Mouse (Mus musculus): Measurements from ENCODE around the gene Cxcl9. TPM values are rescaled to one million over a fixed set of nuclear protein-coding genes. Genes with fewer than 3 reads are reported as not detected.

Cxcl9 gene
- total RNA-seq, 2 experiments from 2014 or later = 0.30 to 0.36 TPM

GRCm38 (mm10) chr5:92340606-92341005 lies 12.7 kb upstream of the Cxcl9 start:
- DNase-seq (ENCODE audit: low spot score) = no peak

GRCm38 (mm10) chr5:92336743-92337142 lies 8.9 kb upstream of the Cxcl9 start:
- DNase-seq (ENCODE audit: low spot score) = no peak

- peak; percentile 78 for DNase-seq (ENCODE audit: low spot score)
Measured at GRCm38 (mm10) chr5:92332359-92332840, 4.5 kb upstream of the Cxcl9 start.

GRCm38 (mm10) chr5:92331635-92332338 lies 3.9 kb upstream of the Cxcl9 start, which contains the start of gene Art3:
Art3 (plus strand) TSS chr5:92331827.
- DNase-seq (ENCODE audit: low spot score) = peak; percentile 31

GRCm38 (mm10) chr5:92331122-92331521 lies 3.2 kb upstream of the Cxcl9 start:
- DNase-seq (ENCODE audit: low spot score) = no peak

- no peak for DNase-seq (ENCODE audit: low spot score)
Measured at GRCm38 (mm10) chr5:92327367-92327766, 512 bp downstream of the Cxcl9 start.

- DNase-seq (ENCODE audit: low spot score) = peak; percentile 92
Measured at GRCm38 (mm10) chr5:92323264-92323663, 4.6 kb downstream of the Cxcl9 start.

GRCm38 (mm10) chr5:92322612-92323011 lies 5.3 kb downstream of the Cxcl9 start:
- no peak for DNase-seq (ENCODE audit: low spot score)

GRCm38 (mm10) chr5:92321631-92322400 lies 6.1 kb downstream of the Cxcl9 start:
- DNase-seq (ENCODE audit: low spot score) = no peak

- peak; percentile 45 for DNase-seq (ENCODE audit: low spot score)
Measured at GRCm38 (mm10) chr5:92318596-92318995, 9.3 kb downstream of the Cxcl9 start.

GRCm38 (mm10) chr5:92318119-92318518 lies 9.8 kb downstream of the Cxcl9 start:
- DNase-seq (ENCODE audit: low spot score) = no peak

GRCm38 (mm10) chr5:92313776-92314175 lies 14.1 kb downstream of the Cxcl9 start:
- DNase-seq (ENCODE audit: low spot score) = no peak

- DNase-seq (ENCODE audit: low spot score) = peak; percentile 91
Measured at GRCm38 (mm10) chr5:92312046-92312715, 15.7 kb downstream of the Cxcl9 start.

GRCm38 (mm10) chr5:92309681-92310511 lies 18.0 kb downstream of the Cxcl9 start, which contains the start of gene Sdad1:
Sdad1 (minus strand) TSS chr5:92310479.
- peak; percentile 95 for DNase-seq (ENCODE audit: low spot score)

- no peak for DNase-seq (ENCODE audit: low spot score)
Measured at GRCm38 (mm10) chr5:92304291-92304690, 23.6 kb downstream of the Cxcl9 start.

GRCm38 (mm10) chr5:92302149-92302840 lies 25.6 kb downstream of the Cxcl9 start:
- no peak for DNase-seq (ENCODE audit: low spot score)

- no peak for DNase-seq (ENCODE audit: low spot score)
Measured at GRCm38 (mm10) chr5:92294525-92294924, 33.4 kb downstream of the Cxcl9 start.

GRCm38 (mm10) chr5:92291652-92292414 lies 36.0 kb downstream of the Cxcl9 start:
- no peak for DNase-seq (ENCODE audit: low spot score)

GRCm38 (mm10) chr5:92287840-92288239 lies 40.0 kb downstream of the Cxcl9 start:
- no peak for DNase-seq (ENCODE audit: low spot score)

- peak; percentile 18 for DNase-seq (ENCODE audit: low spot score)
Measured at GRCm38 (mm10) chr5:92283107-92283506, 44.8 kb downstream of the Cxcl9 start.

Data from gastrocnemius, adult 18-20 months (tissue).